ENCODE assay signal across 8 mouse cellular contexts in the genomic region with DNA sequence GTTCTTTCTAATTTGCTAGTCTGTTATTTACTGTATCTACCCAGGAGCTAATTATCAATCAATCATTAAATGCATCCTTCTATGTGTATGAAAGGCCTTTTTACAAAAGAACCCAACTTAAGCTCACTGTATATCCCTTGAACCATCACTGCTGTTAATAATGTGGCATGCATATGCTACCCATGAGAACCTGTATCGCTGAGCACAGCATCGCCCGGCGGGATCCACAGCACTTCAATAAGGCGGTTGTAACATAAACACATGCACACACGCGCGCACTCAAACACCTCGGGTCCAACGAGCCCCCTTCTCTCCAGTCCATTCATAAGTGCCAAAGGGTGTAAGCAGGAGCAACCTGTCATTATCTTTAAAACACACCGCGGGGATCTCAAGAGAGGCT. TPM values are rescaled to one million over a fixed set of nuclear protein-coding genes. Genes with fewer than 3 reads are reported as not detected.
DNase-seq lines count a peak whose midpoint lies in the region; ATAC-seq and TF ChIP-seq lines count a peak whose summit lies in the region.

No protein-coding gene starts in this region.

- peak; percentile 8 to 21 for DNase-seq in layer of hippocampus, adult 2 months (ENCODE audit: low spot score in 2 of 2)
- DNase-seq in layer of hippocampus, adult 9-11 months, result no peak
- peak; percentile 44 to 55 for DNase-seq in cerebellum, postnatal 36 days
- peak; percentile 27 for DNase-seq in hindbrain, embryonic 10.5 days (ENCODE audit: low spot score)
- no peak for DNase-seq in liver, embryonic 13.5 days
- DNase-seq in telencephalon, adult 2 months (ENCODE audit: low read depth, low spot score), result peak; percentile 18
- DNase-seq in urinary bladder, postnatal 25 days (ENCODE audit: low spot score), result no peak
- no peak for DNase-seq in lung, postnatal 36 days

- peak overlapping the region; percentile 26 for H3K4me2 ChIP-seq in liver, embryonic 13.5 days

- peak overlapping the region; percentile 84 for H3K27ac ChIP-seq in layer of hippocampus, adult 2 months
- 0 out of 2 replicates have a peak overlapping the region, but pooled peaks have one; percentile 29 for H3K27ac ChIP-seq in hindbrain, embryonic 10.5 days
- H3K27ac ChIP-seq in liver, embryonic 13.5 days, result no peak overlapping the region

- no peak for ATAC-seq in liver, embryonic 13.5 days (ENCODE audit: low read depth)

- 1% methylated on average over 12 of the region's 12 CpGs for WGBS in hindbrain, embryonic 10.5 days
- 6% methylated on average over 12 of the region's 12 CpGs for WGBS in liver, embryonic 13.5 days (ENCODE audit: insufficient replicate concordance)

- H3K36me3 ChIP-seq in hindbrain, embryonic 10.5 days, result no peaks in the 10 kb centered on the region
- H3K36me3 ChIP-seq in liver, embryonic 13.5 days, result no peaks in the 10 kb centered on the region

- H3K9me3 ChIP-seq in hindbrain, embryonic 10.5 days, result no peaks in the 10 kb centered on the region
- no peaks in the 10 kb centered on the region for H3K9me3 ChIP-seq in liver, embryonic 13.5 days (replicated peaks)

- H3K9ac ChIP-seq in liver, embryonic 13.5 days, result no peak overlapping the region

- H3K4me3 ChIP-seq in layer of hippocampus, adult 2 months, result peak overlapping the region; percentile 89
- H3K4me3 ChIP-seq in hindbrain, embryonic 10.5 days, result peak overlapping the region; percentile 67
- peak overlapping the region; percentile 12; the same call in 1 of the 2 replicates for H3K4me3 ChIP-seq in liver, embryonic 13.5 days (replicated peaks)

- peaks cover 41% of the 10 kb centered on the region for H3K27me3 ChIP-seq in hindbrain, embryonic 10.5 days (ENCODE audit: insufficient read depth, poor library complexity, severe bottlenecking)
- peaks cover 11% of the 10 kb centered on the region; the same call in 1 of the 2 replicates for H3K27me3 ChIP-seq in liver, embryonic 13.5 days

- no peak for TF ChIP-seq CTCF in layer of hippocampus, adult 2 months (conservative IDR thresholded peaks at IDR 0.05)

- H3K4me1 ChIP-seq in hindbrain, embryonic 10.5 days (replicated peaks), result peaks cover 12% of the 10 kb centered on the region; the same call in 1 of the 2 replicates
- 0 out of 2 replicates have a peak, but pooled peaks cover 3% of the 10 kb centered on the region for H3K4me1 ChIP-seq in liver, embryonic 13.5 days (replicated peaks)

RNA-seq across cellular contexts. Expression of a gene that starts 0.8 kb away (rescaled TPM):
- total RNA-seq in layer of hippocampus, adult 2 months (2021), result 10 to 100 TPM; 17.5 to 17.6 TPM
- 12.9 and 38.4 TPM in 2 replicates for polyA plus RNA-seq in hindbrain, embryonic 10.5 days (2016; fragmentation: Nextera tagmentation; extraction: Ambion mirVana)
- polyA plus RNA-seq in liver, embryonic 13.5 days (2015; fragmentation: Nextera tagmentation; extraction: Ambion mirVana), result 1.4 TPM in 2 replicates

Comparison
In these comparisons a context has a peak if more than half of its experiments do, and no peak if none do; other contexts are left out.
1. DNase-seq: peak in layer of hippocampus, adult 2 months (2 of 2), cerebellum, postnatal 36 days (2 of 2), hindbrain, embryonic 10.5 days (single experiment) and telencephalon, adult 2 months (single experiment); none in layer of hippocampus, adult 9-11 months (single experiment), liver, embryonic 13.5 days (single experiment), urinary bladder, postnatal 25 days (single experiment) and lung, postnatal 36 days (single experiment).
2. H3K4me3 ChIP-seq: peak in every context shown above with its lines; median percentile 89 in layer of hippocampus, adult 2 months; 67 in hindbrain, embryonic 10.5 days; 12 in liver, embryonic 13.5 days.